Mouse (Mus musculus) small intestine, adult 2 months (tissue): ENCODE data around the gene Sbf2. TPM values are rescaled to one million over a fixed set of nuclear protein-coding genes. Genes with fewer than 3 reads are reported as not detected.
"Not testable (repeated sequence)": the region's sequence is repeated elsewhere in the genome, so short reads cannot be mapped to it uniquely, and the experiment has no call there.

Experiments used
- H3K27ac ChIP-seq: fragments of 200-500 bp; 2 replicates; pipeline ENCODE4 v1.5.1; 2012; ENCODE audit warnings: low read depth, low read length, control low read depth, inconsistent platforms; ENCODE audit not compliant: insufficient read depth
- H3K27me3 ChIP-seq: fragments of 200-500 bp; 2 replicates; pipeline ENCODE4 v1.6.1; 2012; ENCODE audit warnings: mild to moderate bottlenecking, moderate library complexity, low read length, inconsistent platforms; ENCODE audit not compliant: control insufficient read depth, insufficient read depth
- H3K36me3 ChIP-seq: fragments of 200-500 bp; 2 replicates; pipeline ENCODE4 v1.6.1; 2012; ENCODE audit warnings: mild to moderate bottlenecking, low read length, control low read depth, inconsistent platforms; ENCODE audit not compliant: control insufficient read depth, insufficient read depth
- H3K4me1 ChIP-seq: fragments of 200-500 bp; 2 replicates; pipeline ENCODE4 v1.6.1; 2012; ENCODE audit warnings: low read length, inconsistent platforms, mixed read lengths; ENCODE audit not compliant: control insufficient read depth, insufficient read depth, insufficient read length
- H3K4me3 ChIP-seq: fragments of 200-500 bp; 2 replicates; pipeline ENCODE4 v1.5.1; 2012; ENCODE audit warnings: low read depth, mild to moderate bottlenecking, control low read depth, inconsistent platforms, low read length, moderate library complexity
- CTCF ChIP-seq: fragments of 200-500 bp; IDR thresholded peaks from 2 replicates; pipeline ENCODE4 v1.5.1; 2012; ENCODE audit warnings: low read depth, mild to moderate bottlenecking, control low read depth, inconsistent platforms, low read length, moderate library complexity, mixed read lengths; ENCODE audit not compliant: insufficient replicate concordance, insufficient read length; ENCODE audit errors: extremely low read depth
- POLR2A ChIP-seq: fragments of 200-500 bp; IDR thresholded peaks from 2 replicates; pipeline ENCODE4 v1.6.1; 2012; ENCODE audit warnings: low read depth, mild to moderate bottlenecking, control low read depth, inconsistent platforms, low read length, moderate library complexity
- WGBS: fragments of 180-500 bp; shearing (Covaris S2); methylation state at CpG from one replicate; pipeline ENCODE4 v1.1.7; 2018; 5-methylcytosine and 5-hydroxymethylcytosine counted together
- polyA plus RNA-seq: library from polyadenylated mRNA; depleted of rRNA; stranded (reverse); fragments of >200 nt; gene quantifications from 2 replicates; pipeline ENCODE4 v1.2.3, GENCODE M21; 2012

Gene Sbf2
- polyA plus RNA-seq, 1 experiment = 13.7 TPM

GRCm38 (mm10) chr7:110463471-110463870 lies 151.3 kb downstream of the Sbf2 start:
- Histone ChIP-seq H3K27me3 (no peaks in the 10 kb centered on the region), H3K27ac (no peak overlapping the region), H3K4me3 (no peak overlapping the region), H3K36me3 (no peaks in the 10 kb centered on the region), H3K4me1 (no peaks in the 10 kb centered on the region)
- 89% methylated on average over 5 of the region's 5 CpGs for WGBS
- TF ChIP-seq CTCF = no peak
- no peak for TF ChIP-seq POLR2A

- H3K4me1 ChIP-seq = no peaks in the 10 kb centered on the region
- TF ChIP-seq POLR2A = no peak
- no peak for TF ChIP-seq CTCF
- H3K36me3 ChIP-seq = peaks cover 8% of the 10 kb centered on the region; the same call in 1 of the 2 replicates
- 22% methylated on average over 4 of the region's 4 CpGs for WGBS
- H3K27me3 ChIP-seq = no peaks in the 10 kb centered on the region
- no peak overlapping the region for H3K4me3 ChIP-seq
- no peak overlapping the region for H3K27ac ChIP-seq
Observed at GRCm38 (mm10) chr7:110432301-110432700, 182.4 kb downstream of the Sbf2 start.

- no peak overlapping the region for H3K27ac ChIP-seq
- no peaks in the 10 kb centered on the region for H3K27me3 ChIP-seq
- H3K4me3 ChIP-seq = no peak overlapping the region
- TF ChIP-seq POLR2A = no peak
- 76% methylated on average over 1 of the region's 1 CpGs for WGBS
- peaks cover 9% of the 10 kb centered on the region; the same call in 1 of the 2 replicates for H3K36me3 ChIP-seq
- no peaks in the 10 kb centered on the region for H3K4me1 ChIP-seq
Observed at GRCm38 (mm10) chr7:110416318-110416717, 198.4 kb downstream of the Sbf2 start.

GRCm38 (mm10) chr7:110414276-110414675 lies 200.4 kb downstream of the Sbf2 start:
- no peak overlapping the region for H3K27ac ChIP-seq
- H3K4me1 ChIP-seq = no peaks in the 10 kb centered on the region
- H3K27me3 ChIP-seq = no peaks in the 10 kb centered on the region
- no peak overlapping the region for H3K4me3 ChIP-seq
- TF ChIP-seq CTCF (no peak), POLR2A (no peak)
- peaks cover 5% of the 10 kb centered on the region; the same call in 1 of the 2 replicates for H3K36me3 ChIP-seq
- WGBS = 88% methylated on average over 5 of the region's 5 CpGs

- WGBS = 85% methylated on average over 1 of the region's 1 CpGs
- H3K27ac ChIP-seq = no peak overlapping the region
- TF ChIP-seq POLR2A (no peak), CTCF (no peak)
- H3K36me3 ChIP-seq = peaks cover 5% of the 10 kb centered on the region; the same call in 1 of the 2 replicates
- H3K4me1 ChIP-seq = no peaks in the 10 kb centered on the region
- no peaks in the 10 kb centered on the region for H3K27me3 ChIP-seq
- H3K4me3 ChIP-seq = no peak overlapping the region
Observed at GRCm38 (mm10) chr7:110402092-110402491, 212.6 kb downstream of the Sbf2 start.

- no peak overlapping the region for H3K27ac ChIP-seq
- TF ChIP-seq CTCF (no peak), POLR2A (no peak)
- WGBS = 90% methylated on average over 6 of the region's 6 CpGs
- H3K27me3 ChIP-seq = no peaks in the 10 kb centered on the region
- H3K4me1 ChIP-seq = no peaks in the 10 kb centered on the region
- H3K36me3 ChIP-seq = peaks cover 2% of the 10 kb centered on the region; the same call in 1 of the 2 replicates
- no peak overlapping the region for H3K4me3 ChIP-seq
Observed at GRCm38 (mm10) chr7:110392576-110392975, 222.1 kb downstream of the Sbf2 start.

GRCm38 (mm10) chr7:110391632-110392031 lies 223.1 kb downstream of the Sbf2 start:
- no peaks in the 10 kb centered on the region for H3K36me3 ChIP-seq
- no peaks in the 10 kb centered on the region for H3K27me3 ChIP-seq
- no peaks in the 10 kb centered on the region for H3K4me1 ChIP-seq
- TF ChIP-seq CTCF (no peak), POLR2A (no peak)
- no peak overlapping the region for H3K4me3 ChIP-seq
- 82% methylated on average over 2 of the region's 2 CpGs for WGBS
- no peak overlapping the region for H3K27ac ChIP-seq

- H3K4me3 ChIP-seq, H3K27ac ChIP-seq, H3K4me1 ChIP-seq, H3K36me3 ChIP-seq, H3K27me3 ChIP-seq: not testable (repeated sequence)
- WGBS = 81% methylated on average over 2 of the region's 2 CpGs
Observed at GRCm38 (mm10) chr7:110388889-110389288, 225.8 kb downstream of the Sbf2 start.
